Mouse (Mus musculus): Measurements from ENCODE around the gene Gigyf2. TPM values are rescaled to one million over a fixed set of nuclear protein-coding genes. Genes with fewer than 3 reads are reported as not detected.
"Not testable (repeated sequence)": the region's sequence is repeated elsewhere in the genome, so short reads cannot be mapped to it uniquely, and the experiment has no call there.

Gene Gigyf2
- polyA plus RNA-seq, 1 experiment from 2014 or later: 20.8 TPM

- no peak overlapping the region for H3K4me2 ChIP-seq (replicated peaks; ENCODE audit: low read depth)
- no peak overlapping the region for H3K4me3 ChIP-seq (ENCODE audit: low read depth, low read length)
- no peak for TF ChIP-seq CTCF (IDR thresholded peaks at IDR 0.05; ENCODE audit: low read depth)
- TF ChIP-seq EP300 (optimal IDR thresholded peaks at IDR 0.05): no peak
- no peak overlapping the region for H3K27ac ChIP-seq (replicated peaks)
- no peaks in the 10 kb centered on the region for H3K4me1 ChIP-seq (replicated peaks; ENCODE audit: control insufficient read depth, insufficient read depth)
- ATAC-seq (ENCODE audit: low FRiP score, low TSS enrichment) (no peak), DNase-seq (ENCODE audit: low spot score) (no peak)
- H3K27me3 ChIP-seq (ENCODE audit: control insufficient read depth, insufficient read depth, low read length): no peaks in the 10 kb centered on the region
- H3K36me3 ChIP-seq (ENCODE audit: control insufficient read depth, insufficient read depth, low read length): peaks cover 28% of the 10 kb centered on the region
- 68% methylated on average over 6 of the region's 6 CpGs for WGBS
- H3K9me3 ChIP-seq (ENCODE audit: control insufficient read depth, low read length): no peaks in the 10 kb centered on the region
- no peak overlapping the region for H3K9ac ChIP-seq (ENCODE audit: low read length)
Observed at GRCm38 (mm10) chr1:87436583-87436982, 109.8 kb downstream of the Gigyf2 start.

GRCm38 (mm10) chr1:87447183-87448104, 120.6 kb downstream of the Gigyf2 start:
- Histone ChIP-seq H3K27ac (replicated peaks) (no peak overlapping the region), H3K4me3 (ENCODE audit: low read depth, low read length) (no peak overlapping the region), H3K4me1 (replicated peaks; ENCODE audit: control insufficient read depth, insufficient read depth) (no peaks in the 10 kb centered on the region), H3K9me3 (ENCODE audit: control insufficient read depth, low read length) (no peaks in the 10 kb centered on the region), H3K36me3 (ENCODE audit: control insufficient read depth, insufficient read depth, low read length) (peaks cover 33% of the 10 kb centered on the region), H3K4me2 (replicated peaks; ENCODE audit: low read depth) (no peak overlapping the region), H3K27me3 (ENCODE audit: control insufficient read depth, insufficient read depth, low read length) (no peaks in the 10 kb centered on the region), H3K9ac (ENCODE audit: low read length) (no peak overlapping the region)
- 40% methylated on average over 5 of the region's 5 CpGs for WGBS
- ATAC-seq (ENCODE audit: low FRiP score, low TSS enrichment) (no peak), DNase-seq (ENCODE audit: low spot score) (peak; percentile 60)
- TF ChIP-seq EP300 (optimal IDR thresholded peaks at IDR 0.05): no peak
- peak; percentile 82 for TF ChIP-seq CTCF (IDR thresholded peaks at IDR 0.05; ENCODE audit: low read depth)

GRCm38 (mm10) chr1:87449432-87449831, 122.6 kb downstream of the Gigyf2 start:
- Histone ChIP-seq H3K4me2 (replicated peaks; ENCODE audit: low read depth) (no peak overlapping the region), H3K27ac (replicated peaks) (no peak overlapping the region), H3K4me3 (ENCODE audit: low read depth, low read length) (no peak overlapping the region), H3K36me3 (ENCODE audit: control insufficient read depth, insufficient read depth, low read length) (peaks cover 26% of the 10 kb centered on the region), H3K4me1 (replicated peaks; ENCODE audit: control insufficient read depth, insufficient read depth) (no peaks in the 10 kb centered on the region), H3K9me3 (ENCODE audit: control insufficient read depth, low read length) (no peaks in the 10 kb centered on the region), H3K27me3 (ENCODE audit: control insufficient read depth, insufficient read depth, low read length) (no peaks in the 10 kb centered on the region), H3K9ac (ENCODE audit: low read length) (no peak overlapping the region)
- 82% methylated on average over 4 of the region's 4 CpGs for WGBS
- no peak for ATAC-seq (ENCODE audit: low FRiP score, low TSS enrichment)
- TF ChIP-seq EP300 (optimal IDR thresholded peaks at IDR 0.05) (no peak), CTCF (IDR thresholded peaks at IDR 0.05; ENCODE audit: low read depth) (no peak)
- no peak for DNase-seq (ENCODE audit: low spot score)

DNA sequence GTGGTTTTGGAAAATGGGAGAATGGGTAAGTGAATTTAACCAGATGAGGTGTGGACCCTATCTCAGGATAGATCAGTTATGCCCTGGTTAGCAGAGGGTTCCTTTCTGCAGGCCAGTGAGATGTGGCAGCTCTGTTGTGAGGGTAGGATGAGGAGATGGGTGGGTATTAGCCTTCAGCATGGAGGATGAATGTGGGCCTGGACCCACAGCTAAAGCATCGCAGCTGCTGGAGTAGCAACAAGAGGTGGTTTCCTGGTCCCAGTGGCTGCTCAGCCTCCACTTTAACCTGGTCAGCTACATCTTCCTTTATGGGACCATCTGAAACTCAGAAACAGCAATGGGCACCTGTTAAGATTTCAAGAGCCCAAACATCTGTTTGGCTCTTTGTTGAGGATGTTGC, 129.6 kb downstream of the Gigyf2 start:
- H3K9ac ChIP-seq (ENCODE audit: low read length): no peak overlapping the region
- WGBS: 87% methylated on average over 1 of the region's 1 CpGs
- H3K4me3 ChIP-seq (ENCODE audit: low read depth, low read length): no peak overlapping the region
- no peak overlapping the region for H3K27ac ChIP-seq (replicated peaks)
- no peak overlapping the region for H3K4me2 ChIP-seq (replicated peaks; ENCODE audit: low read depth)
- ATAC-seq (ENCODE audit: low FRiP score, low TSS enrichment) (no peak), DNase-seq (ENCODE audit: low spot score) (no peak)
- no peaks in the 10 kb centered on the region for H3K9me3 ChIP-seq (ENCODE audit: control insufficient read depth, low read length)
- no peaks in the 10 kb centered on the region for H3K4me1 ChIP-seq (replicated peaks; ENCODE audit: control insufficient read depth, insufficient read depth)
- H3K36me3 ChIP-seq (ENCODE audit: control insufficient read depth, insufficient read depth, low read length): no peaks in the 10 kb centered on the region
- H3K27me3 ChIP-seq (ENCODE audit: control insufficient read depth, insufficient read depth, low read length): no peaks in the 10 kb centered on the region
- TF ChIP-seq EP300 (optimal IDR thresholded peaks at IDR 0.05): no peak
- no peak for TF ChIP-seq CTCF (IDR thresholded peaks at IDR 0.05; ENCODE audit: low read depth)

GRCm38 (mm10) chr1:87458045-87458444, 131.2 kb downstream of the Gigyf2 start:
- H3K9ac ChIP-seq (ENCODE audit: low read length): no peak overlapping the region
- WGBS: 77% methylated on average over 4 of the region's 4 CpGs
- no peak overlapping the region for H3K4me3 ChIP-seq (ENCODE audit: low read depth, low read length)
- no peaks in the 10 kb centered on the region for H3K9me3 ChIP-seq (ENCODE audit: control insufficient read depth, low read length)
- TF ChIP-seq EP300 (optimal IDR thresholded peaks at IDR 0.05) (no peak), CTCF (IDR thresholded peaks at IDR 0.05; ENCODE audit: low read depth) (no peak)
- H3K27ac ChIP-seq (replicated peaks): no peak overlapping the region
- H3K4me2 ChIP-seq (replicated peaks; ENCODE audit: low read depth): no peak overlapping the region
- DNase-seq (ENCODE audit: low spot score) (no peak), ATAC-seq (ENCODE audit: low FRiP score, low TSS enrichment) (no peak)
- H3K36me3 ChIP-seq (ENCODE audit: control insufficient read depth, insufficient read depth, low read length): no peaks in the 10 kb centered on the region
- no peaks in the 10 kb centered on the region for H3K4me1 ChIP-seq (replicated peaks; ENCODE audit: control insufficient read depth, insufficient read depth)
- H3K27me3 ChIP-seq (ENCODE audit: control insufficient read depth, insufficient read depth, low read length): no peaks in the 10 kb centered on the region

DNA sequence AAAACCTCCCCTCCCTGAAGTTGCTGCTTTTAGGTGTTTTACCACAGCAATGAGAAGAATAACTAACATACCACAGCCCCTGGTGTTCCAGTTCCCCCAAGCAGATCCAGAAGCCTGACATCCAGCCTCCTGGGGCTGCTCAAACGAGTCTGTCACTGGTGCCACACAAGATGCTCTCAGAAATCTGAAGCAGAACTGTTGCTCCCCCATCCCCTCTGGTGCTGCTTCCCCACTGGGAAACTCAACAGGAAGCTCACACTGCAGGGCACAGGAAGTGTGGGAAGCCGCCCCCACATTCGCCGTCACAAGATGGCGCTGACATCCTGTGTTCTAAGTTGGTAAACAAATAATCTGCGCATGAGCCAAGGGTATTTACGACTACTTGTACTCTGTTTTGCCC, 133.1 kb downstream of the Gigyf2 start:
- H3K4me2 ChIP-seq (replicated peaks; ENCODE audit: low read depth); H3K4me3 ChIP-seq (ENCODE audit: low read depth, low read length); H3K27ac ChIP-seq (replicated peaks); H3K9me3 ChIP-seq (ENCODE audit: control insufficient read depth, low read length); H3K9ac ChIP-seq (ENCODE audit: low read length); H3K27me3 ChIP-seq (ENCODE audit: control insufficient read depth, insufficient read depth, low read length); DNase-seq (ENCODE audit: low spot score); H3K36me3 ChIP-seq (ENCODE audit: control insufficient read depth, insufficient read depth, low read length); ATAC-seq (ENCODE audit: low FRiP score, low TSS enrichment); H3K4me1 ChIP-seq (replicated peaks; ENCODE audit: control insufficient read depth, insufficient read depth): not testable (repeated sequence)
- WGBS: 95% methylated on average over 6 of the region's 7 CpGs
